Mouse (Mus musculus) heart, postnatal 14 days (tissue): ENCODE data around the gene Arhgap27. TPM values are rescaled to one million over a fixed set of nuclear protein-coding genes. Genes with fewer than 3 reads are reported as not detected.
A peak's percentile ranks its signal among the peaks of the same experiment; 100 is the strongest.
"Not testable (repeated sequence)": the region's sequence is repeated elsewhere in the genome, so short reads cannot be mapped to it uniquely, and the experiment has no call there.

Source experiments
- DNase-seq, 2 experiments: peaks; one replicate each; pipeline ENCODE4 v3.0.0; 2021 to 2022
- intact Hi-C: fragments of 180-260 bp; cut with DNase I; formaldehyde crosslinking; loops from one replicate; pipeline ENCODE4 v1.15.1; 2025
- total RNA-seq, 2 experiments: library from RNA; stranded (reverse); gene quantifications; 2 replicates each; pipeline ENCODE4 v1.2.3; 2021

Arhgap27 gene
- total RNA-seq, 2 experiments from 2014 or later = 27.2 to 29.1 TPM

DNA sequence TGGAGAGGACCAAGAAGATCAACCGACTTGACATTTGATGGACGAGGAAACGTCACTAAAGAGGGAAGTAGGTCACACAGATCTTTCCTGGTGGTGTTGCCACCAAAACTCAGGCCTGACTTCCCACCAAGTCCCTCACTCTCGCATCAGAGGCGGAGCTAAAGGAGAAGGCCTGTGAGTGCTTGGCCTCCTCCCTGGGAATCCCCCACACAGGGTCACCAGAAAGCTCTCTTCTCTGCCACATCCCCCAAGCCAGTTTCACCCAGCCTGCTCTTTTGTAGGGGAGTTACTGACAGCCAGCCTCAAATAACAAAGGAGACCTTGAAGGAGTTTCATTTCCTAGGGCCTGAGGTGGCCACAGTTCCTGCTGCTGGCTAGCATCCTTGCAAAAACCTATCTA, 48.1 kb downstream of the Arhgap27 start:
- no peak for DNase-seq
- intact Hi-C loops = loop anchor here (5.0 kb wide), 1 partner anchor 33 kb away; no protein-coding TSS in a partner anchor

DNA sequence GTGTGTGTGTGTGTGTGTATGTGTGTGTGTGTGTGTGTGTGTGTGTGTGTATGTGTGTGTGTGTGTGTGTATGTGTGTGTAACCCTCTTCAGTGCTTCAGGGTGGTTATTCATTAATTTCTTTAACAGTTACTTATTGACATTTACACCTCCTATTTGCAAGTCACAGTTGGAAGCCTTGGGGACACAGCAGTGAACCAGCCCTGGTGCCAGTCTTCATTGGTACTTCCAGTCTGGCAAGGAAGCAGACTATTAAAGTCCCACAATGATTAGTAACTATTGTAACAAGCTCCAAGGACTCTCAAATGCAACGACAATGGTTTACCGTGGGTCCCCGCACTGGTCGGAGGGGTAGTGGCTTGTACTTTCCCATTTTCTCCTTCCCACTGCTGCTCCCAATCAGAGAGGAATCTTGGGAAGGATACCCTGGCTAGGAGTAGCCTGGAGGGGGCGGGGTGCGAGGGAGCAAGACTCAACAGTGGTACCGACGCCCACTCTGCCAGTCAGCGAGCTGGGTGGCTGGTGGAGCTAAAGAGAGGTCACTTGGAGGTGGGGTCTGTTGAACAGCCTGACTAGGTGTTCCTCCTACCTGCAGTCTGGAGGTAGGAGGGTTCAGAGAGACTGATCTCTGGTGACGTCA, 48.6 kb downstream of the Arhgap27 start:
- no peak for DNase-seq
- intact Hi-C loops = loop anchor here (5.0 kb wide), 1 partner anchor 33 kb away; no protein-coding TSS in a partner anchor

DNA sequence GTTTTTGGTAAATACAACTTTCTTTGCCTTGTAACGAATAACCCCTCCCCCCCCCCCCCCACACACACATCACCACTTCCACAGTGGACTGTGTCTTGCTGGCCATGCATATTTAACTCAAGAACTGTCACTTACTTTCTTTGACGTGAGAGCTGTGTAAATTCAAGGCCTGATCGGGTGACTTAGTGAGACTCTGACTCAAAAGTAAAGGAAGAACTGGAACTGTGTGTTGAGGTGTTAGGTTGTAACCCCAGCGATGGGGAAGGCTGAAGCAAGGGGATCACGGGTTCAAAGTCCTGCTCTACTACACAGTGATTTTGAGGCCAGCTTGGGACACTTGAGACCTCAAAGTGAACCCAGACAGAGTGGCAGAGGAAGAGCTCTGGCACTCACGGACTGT, 50.0 kb downstream of the Arhgap27 start:
- intact Hi-C loops = no loop called here
- DNase-seq = no peak

DNA sequence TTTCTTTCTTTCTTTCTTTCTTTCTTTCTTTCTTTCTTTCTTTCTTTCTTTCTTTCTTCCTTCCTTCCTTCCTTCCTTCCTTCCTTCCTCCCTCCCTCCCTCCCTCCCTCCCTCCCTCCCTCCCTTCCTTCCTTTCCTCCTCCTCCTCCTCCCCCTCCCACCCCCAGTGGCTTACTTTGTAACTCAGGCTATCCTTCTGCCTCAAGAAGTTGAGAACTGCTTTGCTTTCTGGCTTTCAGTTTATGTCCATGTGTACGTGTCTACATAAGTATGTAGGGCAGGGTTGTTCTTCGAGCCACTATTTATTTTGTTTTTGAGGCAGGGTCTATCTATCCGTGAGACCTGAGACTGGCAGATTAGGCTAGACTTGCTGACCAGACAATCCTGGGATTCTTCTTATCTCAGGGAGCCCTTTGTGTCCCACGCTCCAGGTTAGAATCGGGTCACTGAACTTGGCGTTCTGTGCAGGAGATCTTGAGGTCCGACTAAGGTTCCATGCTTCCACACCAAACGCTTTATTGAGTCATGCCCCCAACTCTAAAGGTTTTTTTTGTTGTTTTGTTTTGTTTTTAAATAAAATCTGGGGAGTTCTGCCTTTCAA, 50.7 kb downstream of the Arhgap27 start:
- intact Hi-C loops = no loop called here
- DNase-seq = no peak

DNA sequence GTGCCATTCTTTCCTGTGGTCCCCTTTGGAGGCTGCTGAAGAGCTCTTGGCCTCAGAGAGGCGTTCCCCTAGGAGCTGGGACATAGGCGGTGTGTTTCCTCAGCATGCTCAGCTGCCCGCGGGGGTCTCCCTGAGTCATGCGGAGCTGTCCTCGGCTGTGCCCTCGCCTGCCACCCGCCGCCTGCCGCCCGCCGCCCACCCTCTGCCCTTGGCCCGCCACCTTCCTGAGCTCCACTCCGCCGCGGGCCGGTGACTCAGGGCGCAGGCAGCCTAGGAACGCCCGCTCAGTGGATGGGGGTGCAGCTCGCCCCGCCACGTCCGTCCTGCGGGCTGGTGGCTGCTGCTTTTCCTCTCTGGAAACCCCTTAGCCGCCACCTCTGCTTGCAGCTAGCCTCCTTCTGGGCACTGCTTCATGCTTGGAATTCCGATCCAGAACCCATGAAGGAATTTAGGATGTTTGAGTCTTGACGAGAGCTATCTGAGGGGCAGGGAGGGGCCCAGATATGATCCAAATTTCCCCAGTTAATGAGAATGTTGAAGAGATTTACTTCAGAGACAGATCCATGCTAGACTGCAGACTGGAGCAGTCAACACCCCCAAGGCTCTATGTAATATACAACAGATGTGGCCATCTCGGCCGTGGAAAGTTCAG, 51.4 kb downstream of the Arhgap27 start:
- intact Hi-C loops = no loop called here

DNA sequence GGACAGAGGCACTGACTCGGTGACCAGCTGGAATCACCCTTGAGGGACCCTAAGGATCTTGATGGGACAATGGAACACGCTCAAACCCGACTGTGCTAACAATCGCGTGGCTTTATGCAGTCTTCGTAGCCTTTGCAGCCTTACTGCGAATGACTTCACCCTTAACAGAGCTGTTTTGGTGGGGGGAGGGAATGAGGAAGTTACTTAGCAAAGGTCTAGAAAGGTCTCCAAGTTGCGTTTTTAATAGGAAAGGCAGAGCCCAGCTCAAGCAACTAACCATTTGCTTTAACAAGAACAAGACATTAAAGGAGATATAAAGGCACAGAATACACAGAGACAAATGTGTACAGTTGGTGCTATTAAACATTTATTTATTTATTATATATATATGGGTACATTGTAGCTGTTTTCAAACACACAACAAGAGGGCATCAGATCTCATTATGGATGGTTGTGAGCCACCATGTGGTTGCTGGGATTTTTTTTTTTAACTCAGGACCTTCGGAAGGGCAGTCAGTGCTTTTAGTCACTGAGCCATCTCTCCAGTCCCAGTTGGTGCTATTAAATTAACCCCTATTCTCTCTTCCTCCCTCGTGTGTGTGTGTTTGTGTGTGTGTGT, 53.4 kb downstream of the Arhgap27 start:
- intact Hi-C loops = no loop called here

More for the DNA sequence above, 51.4 kb downstream of the Arhgap27 start:
- peak; percentile 71 to 74 for DNase-seq

DNA sequence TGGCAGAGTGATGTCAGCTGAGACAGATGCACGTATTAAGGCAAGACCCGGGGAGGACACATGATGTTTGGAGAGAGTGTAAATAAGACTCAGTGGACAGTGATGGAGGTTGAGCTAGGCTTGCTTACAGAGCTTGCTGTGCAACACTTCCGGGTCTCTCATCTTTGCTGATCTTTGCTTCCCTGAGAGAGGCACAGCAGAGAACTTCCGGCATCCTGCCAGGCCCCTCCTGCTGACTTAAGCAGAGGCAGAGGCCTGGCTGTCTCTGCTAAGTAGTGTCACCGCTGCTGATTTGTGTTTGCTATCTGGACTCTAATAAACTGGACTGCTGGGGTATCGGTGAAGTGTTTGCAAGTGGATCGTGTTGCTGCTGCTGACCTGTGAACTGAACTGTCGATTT, 55.6 kb downstream of the Arhgap27 start:
- intact Hi-C loops = no loop called here
- peak; percentile 62 for DNase-seq

More for the DNA sequence above, 53.4 kb downstream of the Arhgap27 start:
- no peak for DNase-seq

DNA sequence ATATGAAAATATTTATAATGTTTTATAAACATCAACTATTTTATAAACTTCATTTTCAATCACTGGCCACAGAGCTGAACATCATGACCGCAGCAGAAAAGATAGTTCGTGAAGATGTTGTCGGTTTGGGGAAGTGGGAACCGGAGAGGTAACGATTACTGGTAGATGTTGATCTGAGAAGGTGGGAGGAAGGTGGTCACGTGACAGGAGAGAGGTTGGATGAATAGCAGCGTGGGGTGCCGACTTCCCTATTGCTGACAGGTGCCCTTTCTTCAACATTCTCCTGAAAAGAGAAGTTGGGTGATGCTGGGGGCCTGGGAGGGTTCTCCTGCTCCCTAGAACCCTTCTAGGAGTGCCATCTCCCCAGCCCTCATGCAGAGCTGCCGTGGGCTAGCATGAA, 59.0 kb downstream of the Arhgap27 start:
- no peak for DNase-seq
- intact Hi-C loops = no loop called here

DNA sequence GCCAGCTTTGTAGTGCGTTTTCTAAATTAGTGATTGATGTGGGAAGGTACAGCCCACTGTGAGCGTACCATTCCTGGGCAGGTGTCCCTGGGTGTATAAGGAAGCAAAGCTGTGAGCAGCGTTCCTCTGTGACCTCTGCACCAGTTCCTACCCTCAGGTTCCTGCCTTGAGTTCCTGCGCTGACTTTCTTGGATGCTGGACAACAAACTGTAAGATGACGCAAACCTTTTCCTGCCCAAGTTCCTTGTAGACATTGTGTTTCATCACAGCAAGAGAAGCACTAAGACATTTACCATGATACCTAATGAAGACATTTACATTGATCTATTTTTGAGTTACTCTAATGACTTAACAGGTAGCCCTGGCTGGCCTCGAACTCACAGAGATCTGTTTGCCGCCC, 68.7 kb downstream of the Arhgap27 start:
- intact Hi-C loops = no loop called here
- no peak for DNase-seq

DNA sequence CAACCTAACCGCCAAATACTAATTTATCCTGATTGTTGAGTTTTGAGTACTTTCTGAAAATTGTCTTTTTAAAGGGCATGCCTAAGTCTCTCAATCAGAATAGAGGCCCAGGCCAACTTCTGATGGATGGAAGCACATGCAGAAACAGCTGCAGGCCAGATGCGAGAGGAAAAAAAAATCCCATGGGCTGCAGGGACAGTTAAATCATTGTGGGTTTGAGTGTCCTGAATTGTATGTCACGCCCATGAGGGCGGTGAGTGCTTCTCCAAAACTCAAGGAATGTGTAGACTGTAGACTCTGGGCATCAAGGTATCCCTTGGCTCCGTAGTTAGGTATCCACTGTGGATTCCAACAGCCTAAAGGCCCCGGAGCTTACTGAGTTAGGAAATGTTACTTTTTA, 69.4 kb downstream of the Arhgap27 start:
- peak; percentile 33 to 61 for DNase-seq
- intact Hi-C loops = no loop called here

DNA sequence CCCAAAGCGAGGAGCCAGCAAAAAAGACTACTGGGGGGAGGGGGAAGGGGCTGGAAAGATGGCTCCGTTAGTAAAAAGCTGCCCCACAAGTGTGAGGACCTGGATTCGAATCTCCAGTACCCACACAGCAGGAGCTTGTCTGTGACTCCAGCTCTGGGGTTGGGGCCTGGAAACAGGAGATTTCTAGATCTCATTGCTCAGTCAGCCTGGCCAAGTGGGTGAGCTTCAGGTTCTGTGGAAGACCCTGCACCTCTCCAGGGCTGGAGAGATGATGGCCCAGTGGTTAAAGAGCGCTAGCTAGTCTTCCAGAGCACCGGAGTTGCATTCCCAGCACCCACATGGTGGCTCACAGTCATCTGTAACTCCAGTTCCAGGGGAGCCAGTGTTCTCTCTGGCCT, 70.6 kb downstream of the Arhgap27 start:
- DNase-seq = no peak
- intact Hi-C loops = no loop called here

DNA sequence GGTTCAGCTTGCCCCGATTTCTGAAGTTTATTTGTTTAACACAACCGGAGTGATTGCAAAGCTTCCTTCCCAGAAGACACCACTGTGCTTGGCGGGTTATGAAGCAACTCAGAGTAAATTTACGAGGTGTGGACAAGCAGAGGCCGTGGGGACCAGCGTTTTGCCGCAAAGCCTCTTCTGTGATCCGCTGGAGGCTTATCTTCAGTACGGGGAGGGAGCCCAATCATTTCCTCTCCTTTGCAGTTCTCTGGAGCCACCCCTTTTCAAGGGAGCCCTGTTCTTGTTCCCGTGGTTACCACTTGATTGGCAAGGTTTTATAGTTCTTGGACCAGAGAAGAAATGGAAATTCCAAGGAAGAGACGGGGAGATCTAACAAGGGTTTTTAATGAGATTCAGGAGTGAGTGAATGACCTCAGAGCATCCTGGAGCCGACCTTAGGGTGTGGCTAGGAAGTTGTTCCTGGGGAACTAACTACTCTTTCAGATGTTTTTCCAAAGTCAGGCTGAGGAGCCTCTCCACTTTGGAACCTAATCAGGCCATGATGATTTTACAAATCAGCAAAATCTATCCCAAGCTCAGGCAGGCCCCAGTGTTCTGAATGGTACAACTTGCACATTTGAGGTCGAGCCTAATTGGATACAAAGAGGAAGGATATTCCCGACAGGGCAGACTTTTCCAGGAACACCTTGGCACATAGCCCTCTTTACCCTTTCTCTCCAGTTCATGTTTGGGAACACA, 71.2 kb downstream of the Arhgap27 start:
- DNase-seq = peak; percentile 57 to 63

DNA sequence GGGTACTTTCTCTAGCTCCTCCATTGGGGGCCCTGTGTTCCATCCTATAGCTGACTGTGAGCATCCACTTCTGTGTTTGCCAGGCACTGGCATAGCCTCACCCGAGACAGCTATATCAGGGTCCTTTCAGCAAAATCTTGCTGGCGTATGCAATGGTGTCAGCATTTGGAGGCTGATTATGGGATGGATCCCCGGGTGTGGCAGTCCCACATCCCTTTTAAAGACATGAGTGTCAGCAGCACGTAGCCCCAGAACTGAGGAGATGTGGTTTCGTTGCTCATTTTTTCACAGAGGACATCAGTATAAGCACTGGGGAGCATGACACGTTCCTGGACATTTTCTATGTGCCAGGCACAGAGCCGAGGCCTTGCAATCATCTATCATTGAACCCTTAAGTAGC, 72.7 kb downstream of the Arhgap27 start:
- DNase-seq, intact Hi-C loops: not testable (repeated sequence)

More for the DNA sequence above, 71.2 kb downstream of the Arhgap27 start:
- intact Hi-C loops = no loop called here

DNA sequence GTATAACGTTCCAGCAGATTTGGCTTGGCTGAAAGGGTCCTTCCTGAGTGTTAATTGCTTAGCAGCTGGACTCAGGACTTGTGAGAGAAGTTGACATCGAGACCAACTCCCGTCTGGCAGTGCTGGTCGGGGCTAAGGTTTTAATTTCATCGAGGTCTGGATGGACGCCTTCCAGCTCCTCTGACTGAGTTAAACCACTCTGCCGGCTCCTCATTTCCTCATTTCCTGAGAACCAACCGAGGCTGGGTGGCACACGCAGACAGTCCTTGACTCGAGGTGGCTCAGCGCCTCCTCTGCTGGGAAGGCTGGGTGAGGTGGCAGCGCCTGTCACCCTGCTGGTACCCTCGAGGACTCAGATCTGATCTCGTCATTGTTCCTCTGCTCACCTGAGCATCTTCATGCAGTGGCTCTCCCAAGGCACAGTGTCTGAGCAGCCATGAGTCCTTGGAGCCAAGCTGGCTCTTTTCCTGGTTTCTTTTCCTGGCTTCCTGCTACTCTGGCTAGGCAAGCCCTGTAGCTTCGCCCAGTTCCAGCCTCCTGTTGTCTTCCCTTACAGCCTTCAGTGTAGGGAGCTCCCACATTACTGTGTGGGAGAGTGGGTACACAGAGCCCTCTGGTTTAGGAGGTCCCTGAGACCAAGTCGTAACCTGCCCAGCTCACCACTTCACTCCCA, 75.1 kb downstream of the Arhgap27 start:
- intact Hi-C loops = no loop called here
- DNase-seq = peak in 1 of 2 experiments; percentile 49

DNA sequence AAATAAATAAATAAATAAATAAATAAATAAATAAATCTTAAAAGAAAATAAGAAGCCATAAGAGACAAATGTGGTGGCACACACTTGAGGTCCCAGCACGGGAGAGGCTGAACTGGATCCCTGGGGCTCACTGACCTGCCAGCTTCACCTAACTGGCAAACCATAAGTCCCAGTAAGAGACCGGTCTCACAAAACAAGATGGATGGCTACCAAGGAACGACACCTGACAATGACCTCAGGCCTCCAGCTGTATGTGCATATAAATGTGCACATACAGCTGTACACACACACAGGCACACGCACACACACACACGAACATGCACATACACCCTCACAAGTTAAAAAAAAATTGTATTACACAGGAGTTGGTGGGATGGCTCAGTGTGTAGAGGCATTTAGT, 76.6 kb downstream of the Arhgap27 start:
- no peak for DNase-seq
- intact Hi-C loops = no loop called here

DNA sequence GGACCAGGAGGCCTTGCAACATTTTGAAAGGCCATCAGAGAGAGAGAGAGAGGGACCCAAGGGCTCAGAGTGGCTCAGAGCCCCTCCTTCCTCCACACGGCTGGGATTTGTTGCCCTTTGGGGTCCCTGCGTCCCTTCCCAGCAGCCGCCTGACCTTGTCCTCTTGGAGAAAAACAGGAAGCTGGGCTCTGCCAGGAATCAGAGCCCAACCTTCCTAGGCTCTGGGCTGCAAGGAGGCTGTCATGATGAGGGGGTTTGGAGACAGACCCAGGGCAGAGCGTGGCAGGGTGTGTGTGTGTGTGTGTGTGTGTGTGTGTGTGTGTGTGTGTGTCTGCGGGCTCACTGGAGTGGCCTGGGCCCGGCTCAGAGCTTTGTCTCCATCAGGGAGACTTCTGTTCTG, 77.5 kb downstream of the Arhgap27 start:
- peak; percentile 45 to 60 for DNase-seq
- intact Hi-C loops = no loop called here

DNA sequence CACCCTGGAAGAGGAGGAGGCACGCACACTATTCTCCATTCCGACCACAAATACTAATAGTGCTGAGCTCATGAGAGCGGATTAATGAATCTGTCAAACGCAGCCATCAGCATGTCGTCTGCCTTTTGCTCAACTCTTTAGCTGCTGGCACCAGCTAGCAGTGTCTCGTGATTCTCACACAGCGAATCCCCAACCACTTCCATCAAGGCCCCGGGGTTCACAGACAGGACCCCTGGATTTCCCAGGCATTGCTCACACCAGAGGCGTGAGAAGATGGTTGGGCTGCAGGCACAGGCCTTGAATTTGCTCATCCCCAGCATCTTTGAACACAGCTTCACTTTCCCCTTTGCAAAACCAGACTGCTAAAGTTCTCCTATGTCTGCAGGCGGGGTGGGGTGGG, 78.2 kb downstream of the Arhgap27 start:
- DNase-seq = no peak
- intact Hi-C loops = no loop called here

DNA sequence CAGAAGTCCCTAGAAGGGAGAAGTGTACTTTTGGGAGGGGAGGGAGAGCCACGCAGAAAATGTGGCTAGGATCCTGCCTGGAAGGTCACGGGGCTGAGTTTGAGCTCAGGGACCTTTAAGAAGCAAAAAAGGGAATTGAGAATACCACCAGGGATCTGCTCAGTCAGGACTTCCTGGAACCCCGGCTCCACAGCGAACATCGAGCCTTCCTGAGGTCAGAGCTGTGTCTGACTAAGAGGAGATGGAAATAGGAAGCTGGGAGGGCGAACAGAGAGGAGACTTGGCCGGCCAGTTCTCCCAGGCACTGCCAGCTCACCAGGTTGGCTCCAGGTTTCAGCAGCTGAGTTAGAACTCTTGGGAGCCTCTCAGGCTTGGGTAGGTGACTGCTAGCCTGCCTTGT, 81.7 kb downstream of the Arhgap27 start:
- DNase-seq = no peak
- intact Hi-C loops = loop anchor here (5.0 kb wide), 1 partner anchor 36 kb away; no protein-coding TSS in a partner anchor
